Mouse (Mus musculus): Measurements from ENCODE around the gene Nkd1. TPM values are rescaled to one million over a fixed set of nuclear protein-coding genes. Genes with fewer than 3 reads are reported as not detected.

Gene Nkd1
- total RNA-seq, 1 experiment, result 1.8 TPM

GRCm38 (mm10) chr8:88583863-88584262 lies 62.7 kb downstream of the Nkd1 start:
- H3K36me3 ChIP-seq (ENCODE audit: control insufficient read depth, insufficient read depth, low read length, poor library complexity, severe bottlenecking), result no peaks in the 10 kb centered on the region

DNA sequence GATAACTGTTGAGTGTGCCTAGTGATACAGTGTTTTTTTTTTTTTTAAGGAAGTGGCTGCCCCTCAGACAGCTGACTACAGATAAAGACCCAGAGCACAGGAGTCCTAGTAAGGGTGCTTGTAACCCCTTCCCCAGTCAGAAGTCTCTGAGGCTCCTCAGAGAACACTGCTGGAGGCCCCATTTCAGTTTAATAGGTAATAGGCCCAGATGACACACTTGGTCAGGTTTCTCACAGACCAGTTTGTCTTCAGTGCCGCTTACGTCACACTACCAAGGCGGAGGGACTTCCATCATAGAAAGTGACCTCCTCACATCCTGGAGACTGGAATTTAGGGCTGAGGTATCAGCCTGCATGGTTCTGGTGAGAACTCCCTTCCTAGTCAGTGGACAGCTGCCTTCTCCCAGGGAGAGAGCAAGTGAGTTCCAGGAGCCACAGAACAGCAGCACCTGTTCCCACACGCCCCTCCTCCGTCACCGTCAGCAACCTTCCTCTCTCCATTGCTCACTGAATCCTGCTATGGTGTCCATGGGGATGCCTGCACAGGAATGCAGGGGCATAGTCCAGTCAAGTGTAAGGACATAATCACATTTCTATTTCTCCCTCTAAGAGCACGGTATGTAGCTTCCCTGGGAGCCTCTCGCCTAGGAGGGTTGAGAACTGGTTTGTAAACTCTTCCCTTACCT lies 67.2 kb downstream of the Nkd1 start:
- H3K4me3 ChIP-seq (ENCODE audit: insufficient read depth in 1 of 2, low read depth in 1 of 2, low read length in 2 of 2, poor library complexity in 1 of 2, severe bottlenecking in 1 of 2), result no peak overlapping the region
- no peak for DNase-seq (ENCODE audit: low read depth, low spot score)
- TF ChIP-seq HCFC1 (IDR thresholded peaks at IDR 0.05; ENCODE audit: borderline replicate concordance, insufficient read depth, low read length) (no peak), MAFK (IDR thresholded peaks at IDR 0.05; ENCODE audit: insufficient read depth, low read depth, low read length) (no peak), ZC3H11A (IDR thresholded peaks at IDR 0.05; ENCODE audit: borderline replicate concordance, low read depth, low read length) (no peak), CHD2 (IDR thresholded peaks at IDR 0.05; ENCODE audit: low read depth, low read length) (no peak), ZNF384 (IDR thresholded peaks at IDR 0.05; ENCODE audit: low read depth, low read length) (no peak)
- H3K36me3 ChIP-seq (ENCODE audit: control insufficient read depth, insufficient read depth, low read length, poor library complexity, severe bottlenecking), result no peaks in the 10 kb centered on the region
- in situ Hi-C loops (cut with MboI; ENCODE audit: low sequenced_read_pairs in 2 of 2, unreplicated experiment in 2 of 2), result no loop called here
- no peaks in the 10 kb centered on the region for H3K4me1 ChIP-seq (ENCODE audit: control insufficient read depth in 2 of 2, insufficient read depth in 2 of 2, low read length in 2 of 2, poor library complexity in 1 of 2)
- H3K9me3 ChIP-seq (ENCODE audit: control insufficient read depth, insufficient read depth, low read depth, low read length), result no peaks in the 10 kb centered on the region
- H3K9ac ChIP-seq (ENCODE audit: insufficient read depth, low read depth, low read length, poor library complexity, severe bottlenecking), result no peak overlapping the region
- H3K27ac ChIP-seq (ENCODE audit: insufficient read depth, low read depth, low read length, poor library complexity, severe bottlenecking), result no peak overlapping the region

More at GRCm38 (mm10) chr8:88583863-88584262, 62.7 kb downstream of the Nkd1 start:
- H3K9me3 ChIP-seq (ENCODE audit: control insufficient read depth, insufficient read depth, low read depth, low read length), result no peaks in the 10 kb centered on the region
- H3K4me3 ChIP-seq (ENCODE audit: insufficient read depth in 1 of 2, low read depth in 1 of 2, low read length in 2 of 2, poor library complexity in 1 of 2, severe bottlenecking in 1 of 2), result no peak overlapping the region
- H3K4me1 ChIP-seq (ENCODE audit: control insufficient read depth in 2 of 2, insufficient read depth in 2 of 2, low read length in 2 of 2, poor library complexity in 1 of 2), result no peaks in the 10 kb centered on the region
- H3K9ac ChIP-seq (ENCODE audit: insufficient read depth, low read depth, low read length, poor library complexity, severe bottlenecking), result no peak overlapping the region
- no peak for DNase-seq (ENCODE audit: low read depth, low spot score)
- no peak for TF ChIP-seq CHD2 (IDR thresholded peaks at IDR 0.05; ENCODE audit: low read depth, low read length)
- TF ChIP-seq MAFK (IDR thresholded peaks at IDR 0.05; ENCODE audit: insufficient read depth, low read depth, low read length), result no peak
- TF ChIP-seq ZC3H11A (IDR thresholded peaks at IDR 0.05; ENCODE audit: borderline replicate concordance, low read depth, low read length), result no peak
- TF ChIP-seq HCFC1 (IDR thresholded peaks at IDR 0.05; ENCODE audit: borderline replicate concordance, insufficient read depth, low read length), result no peak
- no peak overlapping the region for H3K27ac ChIP-seq (ENCODE audit: insufficient read depth, low read depth, low read length, poor library complexity, severe bottlenecking)
- in situ Hi-C loops (cut with MboI; ENCODE audit: low sequenced_read_pairs in 2 of 2, unreplicated experiment in 2 of 2), result no loop called here

- no peak for DNase-seq (ENCODE audit: low read depth, low spot score)
- in situ Hi-C loops (cut with MboI; ENCODE audit: low sequenced_read_pairs in 2 of 2, unreplicated experiment in 2 of 2), result no loop called here
- Histone ChIP-seq H3K9me3 (ENCODE audit: control insufficient read depth, insufficient read depth, low read depth, low read length) (no peaks in the 10 kb centered on the region), H3K36me3 (ENCODE audit: control insufficient read depth, insufficient read depth, low read length, poor library complexity, severe bottlenecking) (no peaks in the 10 kb centered on the region), H3K4me1 (ENCODE audit: control insufficient read depth in 2 of 2, insufficient read depth in 2 of 2, low read length in 2 of 2, poor library complexity in 1 of 2) (no peaks in the 10 kb centered on the region), H3K9ac (ENCODE audit: insufficient read depth, low read depth, low read length, poor library complexity, severe bottlenecking) (no peak overlapping the region), H3K27ac (ENCODE audit: insufficient read depth, low read depth, low read length, poor library complexity, severe bottlenecking) (no peak overlapping the region), H3K4me3 (ENCODE audit: insufficient read depth in 1 of 2, low read depth in 1 of 2, low read length in 2 of 2, poor library complexity in 1 of 2, severe bottlenecking in 1 of 2) (no peak overlapping the region)
- TF ChIP-seq MAFK (IDR thresholded peaks at IDR 0.05; ENCODE audit: insufficient read depth, low read depth, low read length) (no peak), CHD2 (IDR thresholded peaks at IDR 0.05; ENCODE audit: low read depth, low read length) (no peak), HCFC1 (IDR thresholded peaks at IDR 0.05; ENCODE audit: borderline replicate concordance, insufficient read depth, low read length) (no peak), ZNF384 (IDR thresholded peaks at IDR 0.05; ENCODE audit: low read depth, low read length) (no peak), ZC3H11A (IDR thresholded peaks at IDR 0.05; ENCODE audit: borderline replicate concordance, low read depth, low read length) (no peak)
These were observed 69.1 kb downstream of the Nkd1 start for GRCm38 (mm10) chr8:88590226-88590625.

- no peak for DNase-seq (ENCODE audit: low read depth, low spot score)
- Histone ChIP-seq H3K27ac (ENCODE audit: insufficient read depth, low read depth, low read length, poor library complexity, severe bottlenecking) (no peak overlapping the region), H3K4me3 (ENCODE audit: insufficient read depth in 1 of 2, low read depth in 1 of 2, low read length in 2 of 2, poor library complexity in 1 of 2, severe bottlenecking in 1 of 2) (no peak overlapping the region), H3K9ac (ENCODE audit: insufficient read depth, low read depth, low read length, poor library complexity, severe bottlenecking) (no peak overlapping the region), H3K36me3 (ENCODE audit: control insufficient read depth, insufficient read depth, low read length, poor library complexity, severe bottlenecking) (no peaks in the 10 kb centered on the region), H3K9me3 (ENCODE audit: control insufficient read depth, insufficient read depth, low read depth, low read length) (no peaks in the 10 kb centered on the region), H3K4me1 (ENCODE audit: control insufficient read depth in 2 of 2, insufficient read depth in 2 of 2, low read length in 2 of 2, poor library complexity in 1 of 2) (no peaks in the 10 kb centered on the region)
- in situ Hi-C loops (cut with MboI; ENCODE audit: low sequenced_read_pairs in 2 of 2, unreplicated experiment in 2 of 2), result no loop called here
- TF ChIP-seq CHD2 (IDR thresholded peaks at IDR 0.05; ENCODE audit: low read depth, low read length) (no peak), MAFK (IDR thresholded peaks at IDR 0.05; ENCODE audit: insufficient read depth, low read depth, low read length) (no peak), ZC3H11A (IDR thresholded peaks at IDR 0.05; ENCODE audit: borderline replicate concordance, low read depth, low read length) (no peak), HCFC1 (IDR thresholded peaks at IDR 0.05; ENCODE audit: borderline replicate concordance, insufficient read depth, low read length) (no peak), ZNF384 (IDR thresholded peaks at IDR 0.05; ENCODE audit: low read depth, low read length) (no peak)
These were observed 72.8 kb downstream of the Nkd1 start for GRCm38 (mm10) chr8:88593947-88594346.
